ENCODE assay signal across 8 mouse cellular contexts in genomic region chr10:33653142-33653541, GRCm38 (mm10). TPM values are rescaled to one million over a fixed set of nuclear protein-coding genes. Genes with fewer than 3 reads are reported as not detected.
DNase-seq lines count a peak whose midpoint lies in the region; ATAC-seq lines count a peak whose summit lies in the region.

No protein-coding gene starts in this region.

- no peak overlapping the region for H3K4me2 ChIP-seq in forebrain, embryonic 14.5 days (ENCODE audit: low read length)

- ATAC-seq in forebrain, embryonic 14.5 days, result peak; percentile 69

- intact Hi-C loops in heart, postnatal 10 days (cut with DNase I), result no loop called here
- intact Hi-C loops in heart, postnatal 25 days (cut with DNase I), result no loop called here

- H3K27ac ChIP-seq in forebrain, embryonic 14.5 days (ENCODE audit: low read depth, low read length), result no peak overlapping the region

- no peak overlapping the region for H3K9ac ChIP-seq in forebrain, embryonic 14.5 days (ENCODE audit: low read length)

- H3K4me1 ChIP-seq in forebrain, embryonic 14.5 days (ENCODE audit: control insufficient read depth, insufficient read depth, low read length), result no peaks in the 10 kb centered on the region

- DNase-seq in heart, postnatal 10 days, result peak; percentile 46 to 73
- DNase-seq in heart, postnatal 25 days (ENCODE audit: low spot score), result no peak
- peak; percentile 31 for DNase-seq in A20 (ENCODE audit: low read depth, low spot score)
- peak; percentile 87 for DNase-seq in adrenal gland, postnatal 10 days
- peak; percentile 91 for DNase-seq in forebrain, embryonic 14.5 days (ENCODE audit: low spot score)
- DNase-seq in layer of hippocampus, adult 9-11 months, result peak; percentile 85
- peak; percentile 0 for DNase-seq in retina, adult 2 months (ENCODE audit: low read depth, low spot score)
- DNase-seq in spleen, adult 12 weeks (ENCODE audit: low spot score), result no peak

- no peak overlapping the region for H3K4me3 ChIP-seq in forebrain, embryonic 14.5 days (ENCODE audit: low read depth, low read length)

- no peaks in the 10 kb centered on the region for H3K36me3 ChIP-seq in forebrain, embryonic 14.5 days (ENCODE audit: control insufficient read depth, insufficient read depth, low read length)

- H3K27me3 ChIP-seq in forebrain, embryonic 14.5 days (replicated peaks; ENCODE audit: control insufficient read depth, insufficient read depth, low read length), result no peaks in the 10 kb centered on the region

- no peaks in the 10 kb centered on the region for H3K9me3 ChIP-seq in forebrain, embryonic 14.5 days (replicated peaks; ENCODE audit: control insufficient read depth, low read length)

RNA-seq across cellular contexts. Expression of gene Clvs2, which starts 28.6 kb away (rescaled TPM):
- not detected for total RNA-seq in heart, postnatal 10 days (2021)
- total RNA-seq in heart, postnatal 25 days (2021), result not detected
- total RNA-seq in adrenal gland, postnatal 10 days (2021), result under 1 TPM; 0.51 to 0.88 TPM
- polyA plus RNA-seq in forebrain, embryonic 14.5 days (2014; fragmentation: Nextera tagmentation; extraction: Ambion mirVana), result 10.2 and 12.1 TPM in 2 replicates

Comparison
In these comparisons a context has a peak if more than half of its experiments do, and no peak if none do; other contexts are left out.
1. DNase-seq: peak in heart, postnatal 10 days (2 of 2), A20 (single experiment), adrenal gland, postnatal 10 days (single experiment), forebrain, embryonic 14.5 days (single experiment), layer of hippocampus, adult 9-11 months (single experiment) and retina, adult 2 months (single experiment); none in heart, postnatal 25 days (single experiment) and spleen, adult 12 weeks (single experiment).